Comparison of ENCODE assay signal across 10 mouse cellular contexts in the genomic region with DNA sequence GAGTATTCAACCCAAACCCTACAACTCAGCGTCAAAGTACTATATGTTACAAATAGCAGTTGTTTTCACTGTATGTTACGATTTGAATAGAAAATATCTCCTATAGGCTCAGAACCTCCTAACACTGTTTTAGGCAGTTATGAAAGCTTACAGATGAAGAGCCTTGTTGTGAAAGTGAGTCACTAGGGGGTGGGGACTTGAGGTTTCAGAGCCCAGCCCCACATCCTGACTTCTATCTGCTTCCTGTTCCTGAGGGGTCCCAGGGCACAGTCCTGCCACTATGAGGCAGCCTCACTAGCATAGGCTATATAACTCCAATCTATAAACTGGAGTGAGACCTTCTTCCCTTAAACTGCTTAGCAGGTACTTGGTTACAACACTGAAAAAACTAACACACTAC. TPM values are rescaled to one million over a fixed set of nuclear protein-coding genes. Genes with fewer than 3 reads are reported as not detected.
DNase-seq lines count a peak whose midpoint lies in the region; ATAC-seq and TF ChIP-seq lines count a peak whose summit lies in the region.
"Had no signal": no experiment of that assay in that cellular context is flagged by ENCODE, and none has a peak within 500 bp of the region (broad histone marks: within the 10 kb centered on the region; RNA-seq: fewer than 3 reads in every experiment).

No protein-coding gene starts in this region.

- H3K4me2 ChIP-seq in myocyte (ENCODE audit: low read depth): peak overlapping the region; percentile 67
- H3K4me2 ChIP-seq: embryonic facial prominence, embryonic 15.5 days had no signal

- H3K9me3 ChIP-seq in G1E (replicated peaks): no peaks in the 10 kb centered on the region
- H3K9me3 ChIP-seq: embryonic facial prominence, embryonic 15.5 days had no signal

- peaks cover 46% of the 10 kb centered on the region for H3K79me2 ChIP-seq in myocyte (ENCODE audit: control insufficient read depth, insufficient read depth)

- H3K27me3 ChIP-seq in G1E (ENCODE audit: insufficient read depth, low read length) (no peaks in the 10 kb centered on the region), myocyte (ENCODE audit: control insufficient read depth, insufficient read depth, insufficient read length) (no peaks in the 10 kb centered on the region)
- H3K27me3 ChIP-seq: embryonic facial prominence, embryonic 15.5 days had no signal

- no peak overlapping the region for H3ac ChIP-seq in myocyte (ENCODE audit: control insufficient read depth, insufficient read length)

- DNase-seq in B cell, adult 2 months: peak; percentile 51 to 61
- peak; percentile 63 for DNase-seq in G1E (ENCODE audit: low spot score)
- peak; percentile 90 for DNase-seq in induced T-regulatory cell, adult 2 months (ENCODE audit: low read depth)
- no peak for DNase-seq in cerebellum, postnatal 25 days
- no peak for DNase-seq in ovary, postnatal 10 days (ENCODE audit: low spot score)
- DNase-seq in kidney, postnatal 10 days: no peak
- DNase-seq: heart, adult 11 months had no signal

- H3K4me3 ChIP-seq in G1E (ENCODE audit: low read depth, low read length): peak overlapping the region; percentile 4; the same call in 1 of the 2 replicates
- peak overlapping the region; percentile 46 for H3K4me3 ChIP-seq in myocyte
- H3K4me3 ChIP-seq: embryonic facial prominence, embryonic 15.5 days had no signal

- H3K36me3 ChIP-seq in G1E (replicated peaks): peaks cover 16% of the 10 kb centered on the region
- H3K36me3 ChIP-seq in myocyte (ENCODE audit: control insufficient read depth, insufficient read depth): no peaks in the 10 kb centered on the region
- H3K36me3 ChIP-seq: embryonic facial prominence, embryonic 15.5 days had no signal

- ATAC-seq in G1E (ENCODE audit: extremely low read depth, insufficient number of reproducible peaks, low FRiP score, poor library complexity, severe bottlenecking): peak; percentile 70
- ATAC-seq in frontal cortex, adult (ENCODE audit: low TSS enrichment): no peak

- TF ChIP-seq CTCF in G1E (IDR thresholded peaks at IDR 0.05; ENCODE audit: low read depth, low read length): no peak

- no peak for TF ChIP-seq POLR2A in myocyte (IDR thresholded peaks at IDR 0.05; ENCODE audit: insufficient read length, low read depth)

- peaks cover 33% of the 10 kb centered on the region for H3K4me1 ChIP-seq in G1E (ENCODE audit: insufficient read depth, low read depth, low read length)

TF ChIP-seq in myocyte, 11 proteins besides CTCF, POLR2A, EP300 and RAD21:
- TF ChIP-seq CEBPB (IDR thresholded peaks at IDR 0.05; ENCODE audit: insufficient read depth, poor library complexity, severe bottlenecking): no peak
- TF ChIP-seq MYOG (IDR thresholded peaks at IDR 0.05; ENCODE audit: control insufficient read depth in 1 of 3, insufficient read depth in 1 of 3, insufficient read length in 2 of 3, low read depth in 2 of 3): no peak
- no peak for TF ChIP-seq TCF3 (IDR thresholded peaks at IDR 0.05; ENCODE audit: insufficient read length, low read depth)
- no peak for TF ChIP-seq TCF12 (IDR thresholded peaks at IDR 0.05; ENCODE audit: insufficient read depth, poor library complexity, severe bottlenecking)
- TF ChIP-seq MAX (IDR thresholded peaks at IDR 0.05; ENCODE audit: low read depth): no peak
- no peak for TF ChIP-seq REST (IDR thresholded peaks at IDR 0.05; ENCODE audit: insufficient read depth, insufficient read length)
- no peak for TF ChIP-seq POLR2AphosphoS2 (IDR thresholded peaks at IDR 0.05; ENCODE audit: insufficient read length, low read depth)
- TF ChIP-seq E2F4 (IDR thresholded peaks at IDR 0.05; ENCODE audit: insufficient read depth): no peak
- no peak for TF ChIP-seq MYOD1 (IDR thresholded peaks at IDR 0.05; ENCODE audit: control insufficient read depth in 1 of 3, insufficient read length in 2 of 3, low read depth in 2 of 3)

RNA-seq across cellular contexts. Expression of a gene that starts 1.8 kb away (rescaled TPM):
- total RNA-seq in G1E (2014; fragmentation: Nextera tagmentation) (46.6 and 55.0 TPM in 2 replicates), G1E (2017) (42.7 and 44.7 TPM in 2 replicates)
- polyA plus RNA-seq in G1E (2012) (5.1 and 6.9 TPM in 2 replicates), myocyte (2012; fragmentation: generic; extraction: Trizol) (12.6 TPM)

RNA-seq across cellular contexts. Expression of a gene that starts 1.9 kb away (rescaled TPM):
- total RNA-seq in G1E (2014; fragmentation: Nextera tagmentation): not detected in 2 replicates
- total RNA-seq in G1E (2017): 0.12 and 0.27 TPM in 2 replicates
- polyA plus RNA-seq in G1E (2012): not detected in 2 replicates
- polyA plus RNA-seq in myocyte (2012; fragmentation: generic; extraction: Trizol): not detected

RNA-seq across cellular contexts. Expression of a gene that starts 24.5 kb away (rescaled TPM):
- total RNA-seq in G1E (2014; fragmentation: Nextera tagmentation): not detected in 2 replicates
- 0.87 and 1.3 TPM in 2 replicates for total RNA-seq in G1E (2017)
- polyA plus RNA-seq in G1E (2012): not detected in 2 replicates
- not detected for polyA plus RNA-seq in myocyte (2012; fragmentation: generic; extraction: Trizol)
- polyA plus RNA-seq: embryonic facial prominence, embryonic 15.5 days had no signal

Comparison
In these comparisons a context has a peak if more than half of its experiments do, and no peak if none do; other contexts are left out.
1. DNase-seq: peak in B cell, adult 2 months (2 of 2), G1E (single experiment) and induced T-regulatory cell, adult 2 months (single experiment); none in cerebellum, postnatal 25 days (0 of 2), ovary, postnatal 10 days (single experiment) and kidney, postnatal 10 days (single experiment).